Mouse (Mus musculus): ENCODE data around the gene Sox13. TPM values are rescaled to one million over a fixed set of nuclear protein-coding genes. Genes with fewer than 3 reads are reported as not detected.
"Not testable (repeated sequence)": the region's sequence is repeated elsewhere in the genome, so short reads cannot be mapped to it uniquely, and the experiment has no call there.

The Sox13 gene
- total RNA-seq, 2 experiments from 2014 or later, result 18.5 to 23.2 TPM

GRCm38 (mm10) chr1:133367606-133368488 lies 56.3 kb downstream of the Sox13 start:
- peak; percentile 57 for DNase-seq

- no peak for DNase-seq
These were observed 57.1 kb downstream of the Sox13 start for GRCm38 (mm10) chr1:133366951-133367605.

GRCm38 (mm10) chr1:133364890-133365289 lies 59.3 kb downstream of the Sox13 start:
- peak; percentile 45 for DNase-seq

GRCm38 (mm10) chr1:133364022-133364630 lies 60.1 kb downstream of the Sox13 start:
- DNase-seq, result no peak

- peak; percentile 92 for DNase-seq
These were observed 60.7 kb downstream of the Sox13 start, which contains the start of gene Etnk2 for GRCm38 (mm10) chr1:133363276-133364021. TSS of gene Etnk2 (plus strand) at chr1:133363572.

GRCm38 (mm10) chr1:133362103-133362502 lies 62.1 kb downstream of the Sox13 start:
- DNase-seq, result no peak

- no peak for DNase-seq
These were observed 63.2 kb downstream of the Sox13 start for GRCm38 (mm10) chr1:133361006-133361405.

- DNase-seq, result no peak
These were observed 67.8 kb downstream of the Sox13 start for GRCm38 (mm10) chr1:133356330-133356729.

GRCm38 (mm10) chr1:133355912-133356311 lies 68.3 kb downstream of the Sox13 start:
- DNase-seq, result no peak

- DNase-seq, result no peak
These were observed 68.7 kb downstream of the Sox13 start for GRCm38 (mm10) chr1:133355469-133355868.

GRCm38 (mm10) chr1:133353371-133353809 lies 70.8 kb downstream of the Sox13 start:
- DNase-seq, result peak; percentile 91

GRCm38 (mm10) chr1:133351762-133352161 lies 72.4 kb downstream of the Sox13 start:
- no peak for DNase-seq

- peak; percentile 24 for DNase-seq
These were observed 74.0 kb downstream of the Sox13 start, which contains the start of gene Ren1 for GRCm38 (mm10) chr1:133350210-133350609. TSS of gene Ren1 (plus strand) at chr1:133350510.

- DNase-seq, result peak; percentile 52
These were observed 76.3 kb downstream of the Sox13 start for GRCm38 (mm10) chr1:133347693-133348520.

- DNase-seq, result no peak
These were observed 77.0 kb downstream of the Sox13 start for GRCm38 (mm10) chr1:133347226-133347625.

- no peak for DNase-seq
These were observed 77.6 kb downstream of the Sox13 start for GRCm38 (mm10) chr1:133346531-133346930.

- no peak for DNase-seq
These were observed 79.8 kb downstream of the Sox13 start for GRCm38 (mm10) chr1:133344357-133344756.

- DNase-seq, result not testable (repeated sequence)
These were observed 83.8 kb downstream of the Sox13 start for GRCm38 (mm10) chr1:133340403-133340802.

GRCm38 (mm10) chr1:133333937-133334336 lies 90.2 kb downstream of the Sox13 start:
- DNase-seq, result no peak

- no peak for DNase-seq
These were observed 91.3 kb downstream of the Sox13 start for GRCm38 (mm10) chr1:133332656-133333430.
